Mouse (Mus musculus) intestine, postnatal 0 days (tissue): ENCODE data around the gene Ifitm10. TPM values are rescaled to one million over a fixed set of nuclear protein-coding genes. Genes with fewer than 3 reads are reported as not detected.

Experiments used
- ATAC-seq: fragments of 200-750 bp; cut with Nextera tagmentation; 2 replicates; pipeline ENCODE4 v1.8.0; 2017; ENCODE audit warnings: mild to moderate bottlenecking, moderate TSS enrichment, moderate library complexity
- H3K27ac ChIP-seq: fragments of 300-500 bp; sonication (generic); 2 replicates; pipeline ENCODE4 v1.5.1; 2014; ENCODE audit warnings: mild to moderate bottlenecking, low read depth, low read length, moderate library complexity
- H3K27me3 ChIP-seq: fragments of 300-500 bp; sonication (generic); replicated peaks from 2 replicates; pipeline ENCODE4 v1.6.1; 2014; ENCODE audit warnings: low read length, mixed read lengths; ENCODE audit not compliant: control insufficient read depth, insufficient read depth
- H3K36me3 ChIP-seq: fragments of 300-500 bp; sonication (generic); 2 replicates; pipeline ENCODE4 v1.6.1; 2014; ENCODE audit warnings: mild to moderate bottlenecking, moderate library complexity; ENCODE audit not compliant: control insufficient read depth, insufficient read depth
- H3K4me1 ChIP-seq: fragments of 300-500 bp; sonication (generic); replicated peaks from 2 replicates; pipeline ENCODE4 v1.6.1; 2014; ENCODE audit warnings: antibody characterized with exemption, low read length, mixed read lengths; ENCODE audit not compliant: control insufficient read depth, insufficient read depth
- H3K4me2 ChIP-seq: fragments of 300-500 bp; sonication (generic); replicated peaks from 2 replicates; pipeline ENCODE4 v1.6.1; 2014; ENCODE audit warnings: low read depth, mild to moderate bottlenecking, moderate library complexity
- H3K4me3 ChIP-seq: fragments of 300-500 bp; sonication (generic); 2 replicates; pipeline ENCODE4 v1.5.1; 2014; ENCODE audit warnings: low read depth, low read length
- H3K9ac ChIP-seq: fragments of 300-500 bp; sonication (generic); 2 replicates; pipeline ENCODE4 v1.6.1; 2014; ENCODE audit warnings: mild to moderate bottlenecking, low read depth, low read length
- H3K9me3 ChIP-seq: fragments of 300-500 bp; sonication (generic); 2 replicates; pipeline ENCODE4 v1.6.1; 2016; ENCODE audit warnings: mixed run types; ENCODE audit not compliant: control insufficient read depth
- CTCF ChIP-seq: sonication (generic); IDR thresholded peaks from 2 replicates; pipeline ENCODE4 v1.5.1; 2016; ENCODE audit warnings: low read depth, mild to moderate bottlenecking, control low read depth, antibody characterized with exemption, moderate library complexity
- WGBS: fragments of 180-500 bp; shearing (Covaris S2); extraction: QIAGEN DNeasy Blood & Tissue Kit; methylation state at CpG from one replicate; pipeline ENCODE4 v1.1.7; 2014; 5-methylcytosine and 5-hydroxymethylcytosine counted together
- polyA plus RNA-seq: library from polyadenylated mRNA; unstranded; fragments of >200 nt; fragmentation: Nextera tagmentation; extraction: Ambion mirVana; gene quantifications from 2 replicates; pipeline ENCODE4 v1.2.1, GENCODE M21; 2015

The Ifitm10 gene
- polyA plus RNA-seq, 1 experiment from 2014 or later: 1.6 TPM

DNA sequence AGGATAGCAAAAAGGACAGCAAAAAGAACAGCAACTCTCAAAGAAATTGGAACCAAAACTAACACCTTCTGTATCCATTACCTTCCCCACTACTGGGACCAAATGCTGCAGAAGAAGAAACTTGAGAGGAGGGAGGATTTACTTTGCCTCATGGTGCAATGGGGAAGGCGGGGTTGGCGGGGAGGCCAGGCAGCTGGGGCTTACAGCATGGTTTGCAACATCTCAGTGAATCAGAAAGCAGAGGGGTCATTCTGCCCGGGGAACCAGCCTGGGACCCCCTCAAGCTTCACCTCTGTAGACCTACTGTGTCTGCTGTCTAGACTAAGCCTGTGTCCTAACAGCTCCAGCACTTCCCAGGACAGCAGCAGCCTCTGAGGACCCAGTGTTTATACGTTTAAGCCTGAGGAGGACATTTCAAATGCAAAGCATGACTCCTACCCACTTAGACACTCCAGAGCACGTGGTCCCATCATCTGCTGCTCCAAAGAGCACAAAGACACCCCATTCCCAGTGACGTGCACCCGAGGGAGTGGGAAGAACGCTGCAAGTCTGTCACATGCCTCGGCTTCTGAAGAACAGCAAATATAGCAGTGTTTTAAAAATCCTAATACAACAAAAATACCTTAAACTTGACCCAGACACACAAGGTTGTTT is 24.1 kb downstream of the Ifitm10 start:
- ATAC-seq: no peak
- Histone ChIP-seq H3K9ac (no peak overlapping the region), H3K27me3 (no peaks in the 10 kb centered on the region), H3K9me3 (no peaks in the 10 kb centered on the region), H3K4me3 (no peak overlapping the region), H3K36me3 (no peaks in the 10 kb centered on the region), H3K27ac (no peak overlapping the region), H3K4me2 (no peak overlapping the region), H3K4me1 (no peaks in the 10 kb centered on the region)
- TF ChIP-seq CTCF: no peak
- 37% methylated on average over 9 of the region's 9 CpGs for WGBS

DNA sequence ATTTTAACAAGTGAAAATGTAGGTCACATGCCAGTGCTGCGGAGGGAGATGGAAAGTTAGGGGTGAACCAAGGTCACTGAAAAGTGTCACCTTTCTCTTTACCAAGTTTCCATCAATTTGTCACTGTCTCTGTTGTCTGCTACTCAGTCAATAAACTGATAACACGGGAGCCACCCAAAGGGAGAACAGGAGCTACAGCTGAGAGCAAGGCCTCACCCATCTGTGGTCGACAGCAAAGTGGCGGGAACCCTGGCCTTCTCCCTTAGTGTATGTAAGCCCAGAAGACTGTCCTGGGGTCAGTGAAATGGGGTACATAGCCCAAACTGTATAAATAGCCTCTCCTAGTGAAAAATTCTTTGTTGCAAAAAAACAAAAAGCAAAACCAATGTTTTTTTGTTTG is 26.0 kb downstream of the Ifitm10 start:
- ATAC-seq: no peak
- no peaks in the 10 kb centered on the region for H3K27me3 ChIP-seq
- WGBS: 57% methylated on average over 4 of the region's 4 CpGs

DNA sequence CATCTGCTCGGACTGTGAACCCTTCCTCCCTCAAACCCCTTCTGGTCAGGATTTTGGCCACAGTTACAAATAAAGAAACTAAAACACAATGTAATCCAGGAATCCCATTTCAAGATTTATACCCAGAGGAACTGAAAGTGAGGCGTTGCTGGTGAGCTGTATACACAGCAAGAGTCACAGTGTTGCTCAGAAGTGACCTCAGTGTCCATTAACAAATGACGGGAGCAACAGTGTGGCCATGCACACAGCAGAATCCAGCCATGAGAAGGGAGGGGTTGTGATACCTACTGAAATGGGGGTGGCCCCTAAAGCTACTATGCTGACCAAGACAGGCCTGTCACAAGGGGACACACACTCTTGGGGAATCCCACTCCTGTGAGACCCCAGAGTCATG is 31.3 kb downstream of the Ifitm10 start:
- no peak for TF ChIP-seq CTCF
- no peak for ATAC-seq
- no peaks in the 10 kb centered on the region for H3K9me3 ChIP-seq
- no peak overlapping the region for H3K4me3 ChIP-seq
- H3K27ac ChIP-seq: no peak overlapping the region
- H3K4me2 ChIP-seq: no peak overlapping the region
- no peak overlapping the region for H3K9ac ChIP-seq
- no peaks in the 10 kb centered on the region for H3K27me3 ChIP-seq
- H3K4me1 ChIP-seq: no peaks in the 10 kb centered on the region; the same call in 1 of the 2 replicates
- no peaks in the 10 kb centered on the region for H3K36me3 ChIP-seq
- 65% methylated on average over 3 of the region's 3 CpGs for WGBS

More for the DNA sequence above, 26.0 kb downstream of the Ifitm10 start:
- Histone ChIP-seq H3K4me3 (no peak overlapping the region), H3K27ac (no peak overlapping the region), H3K36me3 (no peaks in the 10 kb centered on the region), H3K4me2 (no peak overlapping the region), H3K4me1 (no peaks in the 10 kb centered on the region), H3K9me3 (no peaks in the 10 kb centered on the region), H3K9ac (no peak overlapping the region)
- TF ChIP-seq CTCF: no peak

DNA sequence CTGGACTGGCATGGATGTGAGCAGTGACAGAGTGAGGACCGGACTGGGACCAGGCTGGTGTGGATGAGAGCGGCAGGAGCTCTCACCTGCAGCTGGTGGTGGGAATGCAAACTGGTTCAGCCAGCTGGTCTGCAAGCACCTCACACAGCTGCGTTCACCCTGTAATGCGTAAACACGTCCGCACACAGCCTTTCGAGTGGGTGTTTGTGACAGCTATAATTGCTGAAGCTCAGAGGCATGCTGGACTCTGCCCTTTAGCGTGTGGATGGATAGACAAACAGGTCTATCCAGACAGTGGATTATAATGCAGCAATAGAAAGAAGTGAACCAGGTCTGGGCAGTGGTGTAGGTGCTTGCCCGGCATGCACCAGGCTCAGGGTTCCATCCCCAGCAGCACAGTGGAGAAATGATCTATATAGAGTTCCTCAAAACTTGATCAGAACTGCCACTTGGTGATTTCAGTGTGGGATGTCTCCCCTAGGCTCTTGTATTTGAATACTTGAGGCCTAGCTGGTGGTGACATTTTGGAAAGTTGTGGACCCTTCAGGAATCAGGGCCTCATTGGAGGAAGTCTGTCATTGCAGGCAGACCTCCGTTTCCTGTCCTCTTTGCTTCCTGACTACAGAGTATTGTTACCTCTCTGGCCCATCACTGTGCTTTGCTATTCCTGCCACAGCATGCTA is 31.8 kb downstream of the Ifitm10 start:
- WGBS: 36% methylated on average over 10 of the region's 10 CpGs
- Histone ChIP-seq H3K27ac (no peak overlapping the region), H3K27me3 (no peaks in the 10 kb centered on the region), H3K4me2 (no peak overlapping the region), H3K9ac (no peak overlapping the region; the same call in 1 of the 2 replicates), H3K9me3 (no peaks in the 10 kb centered on the region), H3K36me3 (no peaks in the 10 kb centered on the region), H3K4me3 (no peak overlapping the region), H3K4me1 (no peaks in the 10 kb centered on the region; the same call in 1 of the 2 replicates)
- no peak for TF ChIP-seq CTCF
- ATAC-seq: peak; percentile 28; the same call in 1 of the 2 replicates

DNA sequence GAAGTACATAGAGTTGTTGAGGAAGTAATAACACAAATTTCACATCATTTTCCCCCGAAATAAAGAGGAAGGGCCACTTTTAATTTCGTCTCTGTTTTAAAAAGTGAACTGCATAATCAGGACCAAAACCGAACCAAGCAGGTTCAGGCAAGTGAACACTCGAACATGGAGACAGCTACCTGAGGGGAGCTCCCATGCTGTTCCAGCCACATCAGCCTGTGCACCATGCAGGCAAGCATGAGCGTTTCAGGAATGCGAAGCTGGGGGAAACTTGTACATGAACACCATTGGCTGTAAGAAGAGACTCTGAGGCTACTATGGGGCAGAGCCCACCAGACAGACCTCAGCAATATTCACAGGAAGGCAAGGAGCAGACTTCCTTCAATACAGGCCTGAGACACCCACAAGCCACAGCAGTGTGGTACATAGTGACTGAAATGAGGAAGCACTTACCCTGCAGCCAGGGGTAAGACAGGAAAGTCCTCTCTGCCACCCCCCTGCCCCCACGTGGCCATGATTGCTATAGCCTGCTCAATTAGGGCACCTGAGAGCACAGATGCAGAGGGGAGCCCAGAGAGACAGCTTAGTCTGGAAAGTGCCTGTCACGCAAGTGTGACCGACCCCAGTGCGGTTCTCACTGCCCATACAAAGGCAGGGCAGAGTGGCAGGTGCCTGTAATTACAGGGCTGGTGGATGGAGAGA is 33.1 kb downstream of the Ifitm10 start:
- Histone ChIP-seq H3K36me3 (no peaks in the 10 kb centered on the region), H3K9ac (no peak overlapping the region), H3K4me2 (no peak overlapping the region), H3K27ac (no peak overlapping the region), H3K27me3 (no peaks in the 10 kb centered on the region), H3K4me1 (no peaks in the 10 kb centered on the region; the same call in 1 of the 2 replicates), H3K4me3 (no peak overlapping the region), H3K9me3 (no peaks in the 10 kb centered on the region)
- TF ChIP-seq CTCF: peak; percentile 43
- WGBS: 59% methylated on average over 10 of the region's 10 CpGs
- no peak for ATAC-seq

DNA sequence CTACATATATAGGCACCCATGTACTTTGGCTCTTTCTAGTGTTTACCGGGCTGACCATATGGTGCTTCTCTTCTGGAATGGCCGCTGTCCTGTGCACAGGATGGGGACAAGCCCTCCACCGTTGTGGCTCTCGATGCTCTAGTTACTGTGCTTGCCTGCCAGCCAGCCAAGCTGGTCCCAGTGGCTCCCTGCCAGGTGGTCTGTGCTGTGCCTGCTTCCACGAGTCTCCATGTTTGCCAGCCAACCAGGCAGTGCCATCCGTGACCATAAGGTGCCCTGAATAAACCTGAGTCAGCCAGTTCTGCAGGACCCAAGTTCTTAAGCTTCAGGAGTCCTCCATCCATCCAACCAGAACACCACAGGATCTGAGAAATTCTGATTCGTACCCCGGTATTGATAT is 38.4 kb downstream of the Ifitm10 start:
- H3K27ac ChIP-seq: no peak overlapping the region
- no peak for ATAC-seq
- H3K9ac ChIP-seq: no peak overlapping the region

More for the DNA sequence above, 38.4 kb downstream of the Ifitm10 start:
- Histone ChIP-seq H3K9me3 (no peaks in the 10 kb centered on the region), H3K4me3 (no peak overlapping the region), H3K4me2 (no peak overlapping the region), H3K36me3 (no peaks in the 10 kb centered on the region), H3K27me3 (no peaks in the 10 kb centered on the region), H3K4me1 (no peaks in the 10 kb centered on the region)
- TF ChIP-seq CTCF: no peak
- WGBS: 83% methylated on average over 8 of the region's 8 CpGs
